Mouse (Mus musculus) embryonic facial prominence, embryonic 11.5 days (tissue): ENCODE data around the gene Igtp. TPM values are rescaled to one million over a fixed set of nuclear protein-coding genes. Genes with fewer than 3 reads are reported as not detected.
"Not testable (repeated sequence)": the region's sequence is repeated elsewhere in the genome, so short reads cannot be mapped to it uniquely, and the experiment has no call there.

ENCODE experiments used
- ATAC-seq: fragments of 200-750 bp; cut with Nextera tagmentation; replicated peaks from 2 replicates; pipeline ENCODE4 v1.8.0; 2017; ENCODE audit warnings: low read depth; ENCODE audit not compliant: insufficient number of reproducible peaks, low FRiP score, low TSS enrichment
- DNase-seq: peaks from one replicate; pipeline ENCODE4 v3.0.0-alpha.2; 2015; ENCODE audit warnings: low spot score
- H3K27ac ChIP-seq: fragments of 300-500 bp; sonication (generic); replicated peaks from 2 replicates; pipeline ENCODE4 v1.5.1; 2014; ENCODE audit warnings: mild to moderate bottlenecking, low read depth, low read length, control low read depth
- H3K27me3 ChIP-seq: fragments of 300-500 bp; sonication (generic); 2 replicates; pipeline ENCODE4 v1.6.1; 2014; ENCODE audit warnings: mild to moderate bottlenecking, low read length, moderate library complexity, mixed read lengths; ENCODE audit not compliant: control insufficient read depth, insufficient read depth
- H3K36me3 ChIP-seq: fragments of 300-500 bp; sonication (generic); replicated peaks from 2 replicates; pipeline ENCODE4 v1.6.1; 2014; ENCODE audit warnings: low read depth, mild to moderate bottlenecking, low read length, moderate library complexity, mixed read lengths; ENCODE audit not compliant: control insufficient read depth, insufficient read depth
- H3K4me1 ChIP-seq: fragments of 300-500 bp; sonication (generic); 2 replicates; pipeline ENCODE4 v1.6.1; 2014; ENCODE audit warnings: low read length, mixed read lengths; ENCODE audit not compliant: control insufficient read depth, insufficient read depth
- H3K4me2 ChIP-seq: fragments of 300-500 bp; sonication (generic); 2 replicates; pipeline ENCODE4 v1.6.1; 2014; ENCODE audit warnings: low read depth, mild to moderate bottlenecking, control low read depth, low read length, moderate library complexity
- H3K4me3 ChIP-seq: fragments of 300-500 bp; sonication (generic); 2 replicates; pipeline ENCODE4 v1.5.1; 2014; ENCODE audit warnings: low read depth, low read length, control low read depth
- H3K9ac ChIP-seq: fragments of 300-500 bp; sonication (generic); replicated peaks from 2 replicates; pipeline ENCODE4 v1.6.1; 2014; ENCODE audit warnings: mild to moderate bottlenecking, control low read depth, low read length
- H3K9me3 ChIP-seq: fragments of 300-500 bp; sonication (generic); replicated peaks from 2 replicates; pipeline ENCODE4 v1.6.1; 2016; ENCODE audit warnings: mild to moderate bottlenecking, low read length, inconsistent platforms, mixed read lengths; ENCODE audit not compliant: control insufficient read depth
- WGBS: fragments of 180-500 bp; shearing (Covaris S2); extraction: QIAGEN DNeasy Blood & Tissue Kit; methylation state at CpG from one replicate; pipeline ENCODE4 v1.1.7; 2014; 5-methylcytosine and 5-hydroxymethylcytosine counted together
- polyA plus RNA-seq: library from polyadenylated mRNA; unstranded; fragments of >200 nt; fragmentation: Nextera tagmentation; extraction: Ambion mirVana; gene quantifications from 2 replicates; pipeline ENCODE4 v1.2.1, GENCODE M21; 2014

Igtp gene
- 2.3 and 2.5 TPM in 2 replicates for polyA plus RNA-seq

DNA sequence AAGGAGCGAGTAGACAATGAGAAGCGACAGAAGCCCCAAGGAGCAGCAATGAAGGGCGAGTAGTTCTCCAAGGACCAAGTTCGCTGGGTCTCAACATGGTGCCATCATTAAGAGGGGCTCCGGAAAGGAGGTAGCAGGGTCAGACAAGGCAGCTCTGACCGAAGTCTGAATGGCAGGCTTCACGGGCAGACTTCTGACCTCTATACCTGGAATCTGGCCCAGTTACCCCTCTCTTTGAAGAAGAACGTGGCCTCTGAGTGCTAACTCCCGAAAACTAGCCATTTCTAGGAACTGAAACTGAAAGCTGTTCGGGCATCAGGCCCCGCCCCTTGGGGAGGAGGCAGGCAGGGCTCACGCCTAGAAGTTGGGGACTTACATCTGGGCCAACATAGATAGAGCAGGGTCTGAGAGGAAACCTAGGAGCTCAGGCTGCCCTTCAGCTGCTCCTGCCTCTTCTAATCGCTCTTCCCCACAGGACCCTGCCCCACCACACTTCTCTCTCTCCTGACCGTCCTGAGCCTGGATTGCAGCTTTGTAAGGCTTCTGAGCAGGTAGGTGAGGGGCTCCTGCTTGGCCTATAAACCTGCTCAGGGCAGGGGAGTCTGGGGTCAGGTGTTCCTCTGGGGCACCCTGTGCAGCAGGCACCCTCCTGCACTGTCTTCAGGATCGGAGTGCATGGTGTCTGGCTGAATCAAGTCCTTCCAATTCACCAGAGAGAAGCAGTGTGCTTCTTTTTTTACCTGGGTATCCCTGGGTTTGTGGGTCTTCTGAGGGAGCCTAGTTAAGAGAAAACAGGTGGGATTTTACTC lies at the start of gene Igtp, which contains the start of gene Irgm2:
Igtp (plus strand) TSS at position 328 of the 809 bp plus-strand sequence.
Irgm2 (plus strand) TSS at position 390 of the 809 bp plus-strand sequence.
- ATAC-seq, result peak; percentile 75; the same call in 1 of the 2 replicates
- H3K27me3 ChIP-seq, H3K36me3 ChIP-seq, H3K4me1 ChIP-seq, H3K27ac ChIP-seq, H3K9me3 ChIP-seq: not testable (repeated sequence)
- Histone ChIP-seq H3K4me3 (peak within 1 kb of the TSS; percentile 39), H3K9ac (peak within 1 kb of the TSS; percentile 48; the same call in 1 of the 2 replicates), H3K4me2 (peak within 1 kb of the TSS; percentile 68)
- 13% methylated on average over 13 of the region's 15 CpGs for WGBS
- peak; percentile 59 for DNase-seq

DNA sequence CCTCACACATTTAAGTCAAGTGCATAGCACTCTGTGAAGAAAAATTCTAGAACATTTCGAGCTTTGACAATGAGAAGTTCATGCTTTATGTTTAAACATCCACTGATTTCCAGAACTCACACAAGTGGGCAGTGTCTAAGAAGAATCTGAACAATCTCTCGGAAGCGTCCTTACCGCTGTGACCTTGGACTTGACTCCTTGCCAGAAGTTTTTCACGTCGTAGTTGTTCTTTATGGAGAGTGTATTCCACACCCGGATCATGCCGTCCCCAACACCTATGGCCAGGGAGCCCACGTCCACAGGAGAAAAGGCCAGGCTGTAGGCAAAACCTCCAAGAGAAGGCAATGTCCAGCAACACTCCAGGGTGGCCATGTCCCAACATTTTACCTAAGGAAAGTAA lies 43.9 kb upstream of the Igtp start:
- H3K36me3 ChIP-seq, result peaks cover 5% of the 10 kb centered on the region
- ATAC-seq, result no peak

DNA sequence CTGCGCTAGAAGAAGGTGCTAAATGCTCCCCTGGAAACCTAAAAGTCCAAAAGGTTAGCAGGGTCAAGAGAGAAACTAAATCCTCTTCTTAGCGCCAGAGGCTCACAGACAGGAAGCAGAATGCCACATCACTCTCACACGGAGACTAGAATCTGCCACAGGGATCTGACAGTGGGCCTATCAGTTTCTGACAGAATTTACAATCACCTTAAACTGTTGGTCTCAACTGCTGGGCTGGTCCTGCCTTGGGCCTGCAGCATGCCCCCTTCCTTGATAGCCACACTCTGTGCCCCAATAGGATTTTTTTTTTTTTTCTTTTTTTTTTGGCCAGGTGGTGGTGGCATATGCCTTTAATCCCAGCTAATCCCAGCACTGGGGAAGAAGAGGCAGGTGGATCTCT lies 42.5 kb upstream of the Igtp start:
- Histone ChIP-seq H3K27me3 (no peaks in the 10 kb centered on the region), H3K36me3 (peaks cover 5% of the 10 kb centered on the region), H3K9ac (no peak overlapping the region), H3K4me2 (no peak overlapping the region), H3K9me3 (no peaks in the 10 kb centered on the region), H3K4me1 (no peaks in the 10 kb centered on the region), H3K27ac (no peak overlapping the region), H3K4me3 (no peak overlapping the region)
- 86% methylated on average over 3 of the region's 3 CpGs for WGBS
- DNase-seq, result no peak
- ATAC-seq, result no peak

More for the DNA sequence above, 43.9 kb upstream of the Igtp start:
- no peak for DNase-seq
- Histone ChIP-seq H3K9me3 (no peaks in the 10 kb centered on the region), H3K4me3 (no peak overlapping the region), H3K4me2 (no peak overlapping the region), H3K27me3 (no peaks in the 10 kb centered on the region), H3K4me1 (no peaks in the 10 kb centered on the region), H3K9ac (no peak overlapping the region), H3K27ac (no peak overlapping the region)
- WGBS, result 93% methylated on average over 9 of the region's 9 CpGs

DNA sequence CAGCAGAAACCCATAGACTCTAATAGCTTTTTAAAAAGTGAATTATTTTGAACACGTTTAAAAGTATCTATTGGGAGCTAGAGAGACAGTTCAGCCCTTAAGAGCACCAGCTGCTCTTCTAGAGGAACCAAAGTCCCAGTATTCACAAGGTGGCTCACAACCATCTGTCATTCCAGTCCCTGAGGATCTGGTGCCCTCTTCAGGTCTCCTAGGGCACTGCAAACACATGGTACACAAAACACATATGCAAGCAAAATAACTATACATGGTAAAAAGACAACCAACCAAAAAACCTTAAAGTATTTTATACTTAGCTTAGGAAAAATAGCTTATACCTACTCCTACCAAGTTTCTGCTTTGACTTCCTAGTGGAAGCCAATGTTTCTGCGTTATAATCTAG lies 34.3 kb upstream of the Igtp start:
- Histone ChIP-seq H3K4me3 (no peak overlapping the region), H3K9ac (no peak overlapping the region), H3K27ac (no peak overlapping the region), H3K27me3 (no peaks in the 10 kb centered on the region), H3K9me3 (no peaks in the 10 kb centered on the region), H3K36me3 (peaks cover 4% of the 10 kb centered on the region), H3K4me1 (no peaks in the 10 kb centered on the region), H3K4me2 (no peak overlapping the region)
- WGBS, result 93% methylated on average over 2 of the region's 2 CpGs
- no peak for ATAC-seq
- no peak for DNase-seq

DNA sequence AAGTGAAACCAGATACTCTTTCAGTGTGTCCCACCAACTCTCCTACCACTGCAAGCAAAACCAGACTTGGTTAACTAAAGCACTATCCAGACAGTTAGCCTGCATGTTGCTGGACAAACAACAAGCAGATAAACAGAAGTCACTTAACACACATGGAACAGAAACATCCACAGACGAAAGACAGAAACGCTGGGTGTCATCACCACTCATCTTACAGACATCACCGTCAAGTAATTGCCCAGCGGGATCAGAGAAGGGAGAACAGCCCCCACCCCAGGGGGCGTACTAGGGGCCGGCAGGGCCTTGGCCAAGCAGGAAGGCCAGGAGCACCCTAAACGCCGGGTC lies 31.6 kb upstream of the Igtp start:
- ATAC-seq (no peak; the same call in 1 of the 2 replicates), DNase-seq (no peak)
- 0 out of 2 replicates have a peak overlapping the region, but pooled peaks have one; percentile 35 for H3K27ac ChIP-seq
- H3K9ac ChIP-seq, result peak overlapping the region; percentile 86
- H3K9me3 ChIP-seq, result no peaks in the 10 kb centered on the region
- H3K4me2 ChIP-seq, result peak overlapping the region; percentile 53
- no peaks in the 10 kb centered on the region for H3K27me3 ChIP-seq
- peak overlapping the region; percentile 92 for H3K4me3 ChIP-seq
- no peaks in the 10 kb centered on the region for H3K4me1 ChIP-seq
- H3K36me3 ChIP-seq, result peaks cover 4% of the 10 kb centered on the region
- WGBS, result 0% methylated on average over 8 of the region's 8 CpGs

DNA sequence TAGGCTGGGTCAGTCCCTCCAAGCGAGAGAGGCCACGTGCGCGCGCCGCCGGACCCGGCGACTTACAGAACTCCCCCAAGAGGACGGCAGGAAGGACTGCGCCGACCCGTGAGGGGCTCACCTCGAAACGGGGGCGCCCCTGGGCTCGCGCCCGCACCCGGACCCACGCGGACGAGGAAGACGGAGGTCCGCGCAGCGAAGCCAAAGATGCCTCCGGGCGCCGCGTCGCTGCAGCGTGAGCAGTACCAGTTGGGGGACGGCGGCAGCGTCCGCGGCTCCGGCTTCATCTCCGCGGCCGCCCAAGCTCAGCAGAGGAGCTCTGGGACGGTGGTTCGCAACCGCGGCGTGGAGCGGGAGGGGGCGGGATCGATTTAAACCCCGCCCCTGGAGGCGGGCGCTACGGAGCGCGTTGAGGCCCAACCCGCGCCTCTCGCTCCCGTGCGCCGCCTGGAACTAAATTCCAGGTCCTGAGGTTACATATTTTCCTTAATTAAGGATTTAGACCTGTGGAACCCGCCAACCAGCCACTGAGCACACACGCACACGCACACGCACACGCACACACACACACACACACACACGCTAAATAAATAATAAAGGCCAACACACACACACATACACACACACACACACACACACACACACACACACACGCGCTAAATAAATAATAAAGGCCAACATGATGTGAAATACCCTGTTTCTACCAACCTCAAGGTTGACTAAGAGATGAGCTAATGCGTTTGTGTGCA lies 31.0 kb upstream of the Igtp start, which contains the start of gene Gemin5:
Gemin5 (minus strand) TSS at position 373 of the 749 bp plus-strand sequence.
- Histone ChIP-seq H3K27ac (0 out of 2 replicates have a peak within 1 kb of the TSS, but pooled peaks have one; percentile 35), H3K4me1 (no peaks in the 10 kb centered on the region), H3K9ac (peak within 1 kb of the TSS; percentile 86)

DNA sequence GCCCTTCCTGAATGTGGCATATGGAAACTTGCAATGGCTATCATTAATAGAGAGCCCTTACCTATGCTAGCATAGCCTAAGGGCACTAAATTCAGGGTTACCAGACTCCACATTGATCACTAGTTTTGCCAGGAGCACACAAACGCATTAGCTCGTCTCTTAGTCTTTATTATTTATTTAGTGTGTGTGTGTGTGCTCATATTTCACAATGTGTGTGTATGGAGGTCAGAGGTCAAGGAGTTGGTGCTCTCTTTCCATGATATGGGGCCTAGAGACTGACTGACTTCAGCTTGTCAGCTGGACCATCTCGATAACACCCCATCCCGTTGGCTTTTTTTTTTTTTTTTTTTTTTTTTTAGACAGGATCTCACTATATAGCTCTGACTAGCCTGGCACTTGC lies 29.7 kb upstream of the Igtp start:
- H3K9ac ChIP-seq, result no peak overlapping the region
- no peak for ATAC-seq
- H3K4me2 ChIP-seq, result no peak overlapping the region
- H3K27me3 ChIP-seq, result no peaks in the 10 kb centered on the region
- H3K4me3 ChIP-seq, result no peak overlapping the region
- H3K9me3 ChIP-seq, result no peaks in the 10 kb centered on the region
- H3K4me1 ChIP-seq, result no peaks in the 10 kb centered on the region
- peaks cover 4% of the 10 kb centered on the region for H3K36me3 ChIP-seq
- H3K27ac ChIP-seq, result no peak overlapping the region
- no peak for DNase-seq
- 80% methylated on average over 4 of the region's 4 CpGs for WGBS

More for the DNA sequence above, 31.0 kb upstream of the Igtp start, which contains the start of gene Gemin5:
- peak; percentile 89 for DNase-seq
- H3K9me3 ChIP-seq, result no peaks in the 10 kb centered on the region
- H3K4me2 ChIP-seq, result peak within 1 kb of the TSS; percentile 53
- peak; percentile 75 for ATAC-seq
- peaks cover 4% of the 10 kb centered on the region for H3K36me3 ChIP-seq
- peak within 1 kb of the TSS; percentile 92 for H3K4me3 ChIP-seq
- WGBS, result 1% methylated on average over 71 of the region's 71 CpGs
- no peaks in the 10 kb centered on the region for H3K27me3 ChIP-seq
